Mouse (Mus musculus) heart, embryonic 16.5 days (tissue): ENCODE data around the gene Cldnd1. TPM values are rescaled to one million over a fixed set of nuclear protein-coding genes. Genes with fewer than 3 reads are reported as not detected.

Experiments used
- ATAC-seq: fragments of 200-750 bp; cut with Nextera tagmentation; replicated peaks from 2 replicates; pipeline ENCODE4 v1.8.0; 2017; ENCODE audit warnings: moderate number of reproducible peaks; ENCODE audit not compliant: insufficient read depth, low FRiP score; ENCODE audit errors: extremely low read depth
- H3K27ac ChIP-seq: fragments of 300-500 bp; sonication (generic); 2 replicates; pipeline ENCODE4 v1.5.1; 2014; ENCODE audit warnings: mild to moderate bottlenecking, low read length, control low read depth, moderate library complexity
- H3K27me3 ChIP-seq: fragments of 300-500 bp; sonication (generic); 2 replicates; pipeline ENCODE4 v1.6.1; 2014; ENCODE audit warnings: low read length, mixed read lengths; ENCODE audit not compliant: control insufficient read depth, insufficient read depth
- H3K36me3 ChIP-seq: fragments of 300-500 bp; sonication (generic); 2 replicates; pipeline ENCODE4 v1.6.1; 2014; ENCODE audit not compliant: control insufficient read depth, insufficient read depth
- H3K4me1 ChIP-seq: fragments of 300-500 bp; sonication (generic); 2 replicates; pipeline ENCODE4 v1.6.1; 2014; ENCODE audit warnings: low read length, mixed read lengths; ENCODE audit not compliant: control insufficient read depth, insufficient read depth
- H3K4me2 ChIP-seq: fragments of 300-500 bp; sonication (generic); 2 replicates; pipeline ENCODE4 v1.6.1; 2014; ENCODE audit warnings: low read depth, mild to moderate bottlenecking, control low read depth, low read length
- H3K4me3 ChIP-seq: fragments of 300-500 bp; sonication (generic); 2 replicates; pipeline ENCODE4 v1.5.1; 2014; ENCODE audit warnings: mild to moderate bottlenecking, control low read depth, low read length
- H3K9ac ChIP-seq: fragments of 300-500 bp; sonication (generic); 2 replicates; pipeline ENCODE4 v1.6.1; 2014; ENCODE audit warnings: low read length, control low read depth
- H3K9me3 ChIP-seq: fragments of 300-500 bp; sonication (generic); replicated peaks from 2 replicates; pipeline ENCODE4 v1.6.1; 2016; ENCODE audit warnings: low read length; ENCODE audit not compliant: control insufficient read depth
- WGBS: fragments of 180-500 bp; shearing (Covaris S2); extraction: QIAGEN DNeasy Blood & Tissue Kit; methylation state at CpG from one replicate; pipeline ENCODE4 v1.1.7; 2014; 5-methylcytosine and 5-hydroxymethylcytosine counted together
- polyA plus RNA-seq: library from polyadenylated mRNA; unstranded; fragments of >200 nt; fragmentation: Nextera tagmentation; extraction: Ambion mirVana; gene quantifications from 2 replicates; pipeline ENCODE4 v1.2.1, GENCODE M21; 2015

Cldnd1 gene
- polyA plus RNA-seq, 1 experiment from 2014 or later, result 112 TPM

DNA sequence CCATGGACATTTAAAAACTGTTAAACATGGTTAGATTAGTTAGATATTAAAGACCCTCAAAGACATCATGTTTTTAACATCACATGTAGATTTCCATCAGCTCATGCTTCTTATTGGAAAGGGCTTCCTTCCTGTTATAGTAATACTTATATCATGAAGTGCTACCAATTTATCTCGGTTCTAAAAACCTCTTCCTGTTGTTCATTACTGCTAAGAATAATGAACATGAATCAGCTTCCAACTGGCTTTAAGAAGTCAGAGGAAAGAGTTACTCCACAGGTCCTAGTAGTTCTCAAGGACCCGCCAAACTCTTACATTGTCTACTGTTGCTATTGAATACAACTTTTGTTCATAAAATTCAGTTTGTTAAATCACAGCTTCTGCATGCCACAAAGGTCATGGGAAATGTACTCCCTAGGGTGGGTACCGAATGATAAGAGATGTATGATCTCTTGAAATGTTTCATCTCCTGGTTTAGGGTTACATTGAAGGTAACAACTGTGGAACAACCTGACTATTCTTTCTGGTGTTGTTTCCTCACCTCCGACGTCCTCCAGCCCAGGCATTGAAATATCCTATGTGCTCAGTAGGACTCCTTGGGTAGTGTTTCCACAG, 38.0 kb upstream of the Cldnd1 start:
- no peaks in the 10 kb centered on the region for H3K36me3 ChIP-seq
- WGBS, result 70% methylated on average over 5 of the region's 5 CpGs
- H3K9ac ChIP-seq, result no peak overlapping the region
- H3K4me1 ChIP-seq, result peaks cover 4% of the 10 kb centered on the region
- H3K27ac ChIP-seq, result no peak overlapping the region
- H3K9me3 ChIP-seq, result no peaks in the 10 kb centered on the region
- no peak overlapping the region for H3K4me3 ChIP-seq
- no peaks in the 10 kb centered on the region for H3K27me3 ChIP-seq
- ATAC-seq, result no peak
- no peak overlapping the region for H3K4me2 ChIP-seq

- Histone ChIP-seq H3K36me3 (no peaks in the 10 kb centered on the region), H3K4me1 (peaks cover 4% of the 10 kb centered on the region), H3K27me3 (no peaks in the 10 kb centered on the region), H3K4me2 (no peak overlapping the region), H3K9ac (no peak overlapping the region), H3K9me3 (no peaks in the 10 kb centered on the region), H3K4me3 (no peak overlapping the region), H3K27ac (no peak overlapping the region)
- no peak for ATAC-seq
- WGBS, result 74% methylated on average over 5 of the region's 5 CpGs
These were observed 37.4 kb upstream of the Cldnd1 start for GRCm38 (mm10) chr16:58690322-58690732.

DNA sequence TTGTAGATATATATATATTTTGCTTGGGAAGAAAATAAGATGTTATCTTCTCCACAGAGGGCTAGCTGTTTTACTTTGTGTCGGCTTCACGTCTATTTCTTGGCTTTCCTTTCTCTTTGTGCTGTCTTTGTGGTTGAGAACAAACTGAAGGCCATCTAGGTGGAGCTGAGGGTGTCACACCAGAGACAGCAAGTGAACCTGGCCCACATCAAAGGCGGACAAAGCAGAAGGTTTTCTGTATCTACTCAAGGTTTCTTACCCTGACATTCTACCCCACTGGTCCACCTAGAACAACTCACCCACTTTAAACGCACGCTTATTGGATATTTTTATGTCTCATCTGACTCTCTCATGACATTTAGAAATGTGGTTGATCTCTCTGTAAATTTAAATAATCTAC, 33.6 kb upstream of the Cldnd1 start:
- H3K4me2 ChIP-seq, result no peak overlapping the region
- H3K4me3 ChIP-seq, result no peak overlapping the region
- WGBS, result 85% methylated on average over 5 of the region's 5 CpGs

GRCm38 (mm10) chr16:58696796-58697195, 30.9 kb upstream of the Cldnd1 start:
- ATAC-seq, result no peak
- 84% methylated on average over 3 of the region's 3 CpGs for WGBS
- no peaks in the 10 kb centered on the region for H3K4me1 ChIP-seq
- H3K36me3 ChIP-seq, result no peaks in the 10 kb centered on the region
- H3K9me3 ChIP-seq, result no peaks in the 10 kb centered on the region
- H3K9ac ChIP-seq, result no peak overlapping the region
- no peak overlapping the region for H3K4me3 ChIP-seq
- H3K4me2 ChIP-seq, result no peak overlapping the region
- H3K27me3 ChIP-seq, result no peaks in the 10 kb centered on the region
- no peak overlapping the region for H3K27ac ChIP-seq

More for the DNA sequence above, 33.6 kb upstream of the Cldnd1 start:
- no peak for ATAC-seq
- Histone ChIP-seq H3K4me1 (no peaks in the 10 kb centered on the region), H3K27ac (no peak overlapping the region), H3K27me3 (no peaks in the 10 kb centered on the region), H3K9ac (no peak overlapping the region), H3K36me3 (no peaks in the 10 kb centered on the region), H3K9me3 (no peaks in the 10 kb centered on the region)

DNA sequence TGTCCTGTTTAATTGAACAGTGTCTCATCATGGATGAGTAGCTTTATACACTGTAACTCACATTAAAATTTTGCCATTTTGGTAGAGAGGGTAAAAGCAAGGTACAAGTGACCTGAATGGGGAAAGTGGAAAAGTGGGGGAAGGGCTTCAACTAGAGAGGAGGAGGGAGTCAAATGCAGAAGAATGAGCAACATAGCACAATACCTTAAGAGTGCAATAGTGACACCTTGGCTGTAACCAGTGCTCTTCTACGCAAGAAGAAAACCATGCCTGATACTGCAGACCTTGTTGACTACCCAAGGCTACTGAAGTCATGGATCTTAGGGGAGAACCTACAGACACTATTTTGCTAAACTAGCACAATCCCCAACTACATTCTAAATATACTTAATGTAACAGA, 30.4 kb upstream of the Cldnd1 start:
- Histone ChIP-seq H3K9me3 (no peaks in the 10 kb centered on the region), H3K4me1 (no peaks in the 10 kb centered on the region), H3K4me2 (no peak overlapping the region), H3K27me3 (no peaks in the 10 kb centered on the region), H3K27ac (no peak overlapping the region), H3K36me3 (no peaks in the 10 kb centered on the region), H3K9ac (no peak overlapping the region), H3K4me3 (no peak overlapping the region)
- 95% methylated on average over 1 of the region's 1 CpGs for WGBS
- ATAC-seq, result no peak

DNA sequence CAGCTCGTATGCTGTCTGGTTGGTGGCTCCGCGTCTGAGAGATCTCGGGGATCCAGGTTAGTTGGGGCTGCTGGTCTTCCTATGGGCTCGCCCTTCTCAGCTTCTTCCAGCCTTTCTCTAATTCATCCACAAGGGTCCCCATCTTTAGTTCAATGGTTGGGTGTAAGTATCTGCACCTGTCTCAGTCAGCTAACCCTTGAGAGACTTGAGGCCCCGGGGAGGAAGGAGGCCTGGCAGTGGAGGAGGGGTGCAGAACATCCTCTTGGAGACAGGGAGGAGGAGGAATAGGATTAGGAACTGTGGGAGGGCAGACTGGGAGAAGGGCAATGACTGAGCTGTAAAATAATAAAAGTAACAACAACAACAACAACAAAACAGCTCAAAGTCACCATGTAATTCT, 27.5 kb upstream of the Cldnd1 start:
- no peak overlapping the region for H3K4me2 ChIP-seq
- H3K36me3 ChIP-seq, result no peaks in the 10 kb centered on the region
- no peak overlapping the region for H3K9ac ChIP-seq
- no peaks in the 10 kb centered on the region for H3K27me3 ChIP-seq
- WGBS, result 82% methylated on average over 6 of the region's 6 CpGs
- H3K27ac ChIP-seq, result no peak overlapping the region
- ATAC-seq, result no peak
- no peak overlapping the region for H3K4me3 ChIP-seq
- no peaks in the 10 kb centered on the region for H3K9me3 ChIP-seq
- peaks cover 11% of the 10 kb centered on the region for H3K4me1 ChIP-seq

GRCm38 (mm10) chr16:58700816-58701424, 26.8 kb upstream of the Cldnd1 start:
- ATAC-seq, result no peak
- H3K4me2 ChIP-seq, result no peak overlapping the region

GRCm38 (mm10) chr16:58701779-58702178, 25.9 kb upstream of the Cldnd1 start:
- H3K4me1 ChIP-seq, result peaks cover 11% of the 10 kb centered on the region
- no peak overlapping the region for H3K27ac ChIP-seq
- no peak overlapping the region for H3K4me2 ChIP-seq
- no peaks in the 10 kb centered on the region for H3K9me3 ChIP-seq
- ATAC-seq, result no peak
- no peaks in the 10 kb centered on the region for H3K36me3 ChIP-seq
- no peak overlapping the region for H3K9ac ChIP-seq
- no peaks in the 10 kb centered on the region for H3K27me3 ChIP-seq
- WGBS, result 47% methylated on average over 6 of the region's 6 CpGs
- H3K4me3 ChIP-seq, result no peak overlapping the region

More at GRCm38 (mm10) chr16:58700816-58701424, 26.8 kb upstream of the Cldnd1 start:
- Histone ChIP-seq H3K9me3 (no peaks in the 10 kb centered on the region), H3K27me3 (no peaks in the 10 kb centered on the region), H3K27ac (no peak overlapping the region), H3K36me3 (no peaks in the 10 kb centered on the region), H3K4me3 (no peak overlapping the region), H3K4me1 (peaks cover 11% of the 10 kb centered on the region), H3K9ac (no peak overlapping the region)
- 76% methylated on average over 12 of the region's 12 CpGs for WGBS

- H3K4me1 ChIP-seq, result peaks cover 11% of the 10 kb centered on the region
- WGBS, result 76% methylated on average over 10 of the region's 10 CpGs
- H3K36me3 ChIP-seq, result no peaks in the 10 kb centered on the region
- no peak overlapping the region for H3K4me2 ChIP-seq
- no peak overlapping the region for H3K27ac ChIP-seq
- no peak overlapping the region for H3K4me3 ChIP-seq
- H3K27me3 ChIP-seq, result no peaks in the 10 kb centered on the region
- ATAC-seq, result no peak
- H3K9me3 ChIP-seq, result no peaks in the 10 kb centered on the region
- H3K9ac ChIP-seq, result no peak overlapping the region
These were observed 25.3 kb upstream of the Cldnd1 start for GRCm38 (mm10) chr16:58702329-58702932.
